Mouse (Mus musculus) stomach, embryonic 16.5 days (tissue): ENCODE measurements around the gene Cx3cr1. TPM values are rescaled to one million over a fixed set of nuclear protein-coding genes. Genes with fewer than 3 reads are reported as not detected.
A peak's percentile ranks its signal among the peaks of the same experiment; 100 is the strongest.

Experiments used
- ATAC-seq: fragments of 200-750 bp; cut with Nextera tagmentation; 2 replicates; pipeline ENCODE4 v1.8.0; 2017; ENCODE audit warnings: moderate number of reproducible peaks, moderate TSS enrichment; ENCODE audit not compliant: insufficient read depth, low FRiP score
- H3K27ac ChIP-seq: fragments of 300-500 bp; sonication (generic); 2 replicates; pipeline ENCODE4 v1.5.1; 2014; ENCODE audit warnings: low read length
- H3K27me3 ChIP-seq: fragments of 300-500 bp; sonication (generic); 2 replicates; pipeline ENCODE4 v1.6.1; 2014; ENCODE audit warnings: low read length, control low read depth, mixed read lengths; ENCODE audit not compliant: control insufficient read depth, insufficient read depth
- H3K36me3 ChIP-seq: fragments of 300-500 bp; sonication (generic); 2 replicates; pipeline ENCODE4 v1.6.1; 2014; ENCODE audit warnings: low read length; ENCODE audit not compliant: control insufficient read depth, insufficient read depth
- H3K4me1 ChIP-seq: fragments of 300-500 bp; sonication (generic); 2 replicates; pipeline ENCODE4 v1.6.1; 2014; ENCODE audit warnings: low read length, control low read depth, mixed read lengths; ENCODE audit not compliant: control insufficient read depth, insufficient read depth
- H3K4me2 ChIP-seq: fragments of 300-500 bp; sonication (generic); 2 replicates; pipeline ENCODE4 v1.6.1; 2014; ENCODE audit warnings: low read depth, low read length, mixed read lengths
- H3K4me3 ChIP-seq: fragments of 300-500 bp; sonication (generic); replicated peaks from 2 replicates; pipeline ENCODE4 v1.5.1; 2014; ENCODE audit warnings: mild to moderate bottlenecking, low read length
- H3K9ac ChIP-seq: fragments of 300-500 bp; sonication (generic); 2 replicates; pipeline ENCODE4 v1.6.1; 2014; ENCODE audit warnings: low read length
- H3K9me3 ChIP-seq: fragments of 300-500 bp; sonication (generic); replicated peaks from 2 replicates; pipeline ENCODE4 v1.6.1; 2016; ENCODE audit warnings: low read length, control low read depth; ENCODE audit not compliant: control insufficient read depth
- WGBS: fragments of 180-500 bp; shearing (Covaris S2); extraction: QIAGEN DNeasy Blood & Tissue Kit; methylation state at CpG from one replicate; pipeline ENCODE4 v1.1.7; 2014; 5-methylcytosine and 5-hydroxymethylcytosine counted together
- polyA plus RNA-seq: library from polyadenylated mRNA; unstranded; fragments of >200 nt; fragmentation: Nextera tagmentation; extraction: Ambion mirVana; gene quantifications from 2 replicates; pipeline ENCODE4 v1.2.1, GENCODE M21; 2015

The Cx3cr1 gene
- polyA plus RNA-seq, 1 experiment from 2014 or later: 15.2 TPM

DNA sequence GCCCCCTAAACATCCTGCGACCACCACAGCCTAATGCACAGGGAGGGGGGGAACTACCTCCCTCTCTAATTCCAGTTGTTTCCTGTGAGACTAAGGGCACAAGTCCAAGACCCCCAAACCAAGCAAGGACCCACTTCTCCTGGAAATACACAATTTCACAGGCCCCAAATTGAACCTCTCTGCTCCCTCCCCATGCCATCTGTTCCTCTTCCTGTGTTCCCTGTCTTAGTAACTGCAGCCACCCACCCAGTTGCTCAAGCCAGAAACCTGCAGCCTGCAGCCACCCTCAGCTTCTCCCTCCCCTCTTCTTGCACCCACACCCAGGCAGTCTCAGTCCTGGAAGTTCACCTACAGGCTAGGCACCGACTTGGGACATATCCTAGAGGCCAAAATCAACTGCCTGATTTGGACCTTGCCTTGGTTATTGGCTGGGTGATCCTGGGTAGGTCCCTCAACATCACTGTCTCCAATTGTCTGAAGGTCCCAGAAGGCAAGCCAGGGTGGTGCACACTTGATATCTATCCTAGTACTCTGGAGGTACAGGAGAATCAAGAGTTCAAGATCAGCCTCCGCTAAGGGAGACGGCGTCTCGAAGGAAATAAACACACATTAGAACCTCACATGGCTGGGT, 90.8 kb downstream of the Cx3cr1 start:
- Histone ChIP-seq H3K27ac (no peak overlapping the region), H3K9ac (0 out of 2 replicates have a peak overlapping the region, but pooled peaks have one; percentile 28), H3K4me2 (no peak overlapping the region), H3K4me3 (no peak overlapping the region), H3K4me1 (peaks cover 57% of the 10 kb centered on the region), H3K27me3 (no peaks in the 10 kb centered on the region), H3K9me3 (no peaks in the 10 kb centered on the region), H3K36me3 (peaks cover 7% of the 10 kb centered on the region; the same call in 1 of the 2 replicates)
- 76% methylated on average over 6 of the region's 6 CpGs for WGBS
- ATAC-seq: no peak

GRCm38 (mm10) chr9:119978151-119978810, 91.4 kb downstream of the Cx3cr1 start:
- 39% methylated on average over 9 of the region's 9 CpGs for WGBS
- Histone ChIP-seq H3K4me3 (no peak overlapping the region), H3K4me2 (0 out of 2 replicates have a peak overlapping the region, but pooled peaks have one; percentile 15), H3K27me3 (no peaks in the 10 kb centered on the region), H3K9me3 (no peaks in the 10 kb centered on the region), H3K36me3 (peaks cover 13% of the 10 kb centered on the region; the same call in 1 of the 2 replicates), H3K9ac (peak overlapping the region; percentile 4; the same call in 1 of the 2 replicates), H3K4me1 (peaks cover 57% of the 10 kb centered on the region), H3K27ac (peak overlapping the region; percentile 42; the same call in 1 of the 2 replicates)
- ATAC-seq: no peak

DNA sequence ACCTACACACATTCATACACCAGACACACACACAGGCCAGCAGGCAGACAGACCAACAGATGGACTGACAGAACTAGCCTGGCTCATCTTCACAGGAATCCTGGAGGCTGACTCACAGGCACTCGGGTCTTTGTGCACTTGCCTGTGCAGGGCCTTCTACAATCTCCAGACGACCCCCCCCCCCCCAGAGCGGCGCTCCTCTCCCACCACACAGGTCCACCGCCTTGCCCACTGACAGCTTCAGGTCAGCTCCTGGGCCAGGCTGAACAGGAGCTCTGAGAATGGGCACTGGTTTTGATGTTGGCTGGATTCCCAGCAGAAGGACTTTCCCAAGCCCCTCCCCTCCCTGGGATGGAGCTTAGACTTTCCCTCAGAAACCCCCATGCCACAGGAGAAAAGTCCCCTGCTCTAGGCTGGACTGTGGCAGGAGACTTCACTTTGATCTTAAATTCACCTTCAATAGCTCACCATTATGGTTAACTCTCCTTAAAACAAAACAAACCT, 92.1 kb downstream of the Cx3cr1 start:
- peak overlapping the region; percentile 42; the same call in 1 of the 2 replicates for H3K27ac ChIP-seq
- ATAC-seq: no peak
- H3K4me1 ChIP-seq: peaks cover 55% of the 10 kb centered on the region
- no peak overlapping the region for H3K4me3 ChIP-seq
- 46% methylated on average over 5 of the region's 5 CpGs for WGBS
- H3K9ac ChIP-seq: 0 out of 2 replicates have a peak overlapping the region, but pooled peaks have one; percentile 20
- H3K9me3 ChIP-seq: no peaks in the 10 kb centered on the region
- peak overlapping the region; percentile 15; the same call in 1 of the 2 replicates for H3K4me2 ChIP-seq
- peaks cover 20% of the 10 kb centered on the region; the same call in 1 of the 2 replicates for H3K36me3 ChIP-seq
- no peaks in the 10 kb centered on the region for H3K27me3 ChIP-seq

DNA sequence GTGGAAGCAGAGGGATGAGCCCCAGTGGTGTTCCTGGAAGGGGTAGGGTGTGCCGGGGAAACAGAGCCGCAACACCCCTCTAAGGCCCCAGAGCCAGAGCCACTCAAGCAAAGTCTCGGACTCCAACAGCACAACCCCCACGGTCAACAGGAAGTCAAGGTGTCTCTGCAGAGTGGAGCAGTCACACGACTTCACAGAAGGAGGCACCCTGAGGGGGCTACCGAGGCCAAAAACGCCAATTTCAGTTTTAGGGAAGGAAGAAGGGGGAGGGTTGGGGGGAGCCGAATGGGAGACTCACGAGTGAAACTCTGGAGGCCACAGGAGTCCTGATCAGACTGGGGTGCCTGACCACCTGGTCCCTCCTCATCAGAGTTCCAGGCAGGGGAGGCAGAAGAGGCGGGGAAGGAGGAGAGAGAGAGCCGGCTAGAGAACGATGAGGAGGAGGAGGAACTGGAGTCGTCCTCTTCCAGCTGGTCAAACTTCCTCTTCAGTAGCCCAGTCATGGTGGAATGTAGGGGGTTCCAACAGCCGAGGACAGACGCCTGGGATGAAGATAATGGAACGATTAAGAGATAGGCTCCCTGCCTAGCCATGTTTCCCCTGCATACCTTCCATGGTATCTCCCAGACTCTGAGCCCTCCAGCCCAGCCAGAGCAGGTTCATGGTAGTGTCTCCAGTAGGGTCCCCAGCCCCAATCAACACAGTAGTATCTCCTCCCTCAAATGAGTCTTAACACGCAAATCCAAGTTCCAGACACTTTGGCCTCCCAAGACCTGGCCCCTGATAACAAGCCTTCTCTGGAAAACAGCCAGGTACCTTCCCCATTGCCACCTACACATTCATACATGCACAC, 92.7 kb downstream of the Cx3cr1 start:
- H3K4me2 ChIP-seq: peak overlapping the region; percentile 15; the same call in 1 of the 2 replicates
- H3K36me3 ChIP-seq: peaks cover 21% of the 10 kb centered on the region; the same call in 1 of the 2 replicates
- peak overlapping the region; percentile 42; the same call in 1 of the 2 replicates for H3K27ac ChIP-seq
- H3K9ac ChIP-seq: 0 out of 2 replicates have a peak overlapping the region, but pooled peaks have one; percentile 20
- H3K9me3 ChIP-seq: no peaks in the 10 kb centered on the region
- H3K27me3 ChIP-seq: no peaks in the 10 kb centered on the region
- peaks cover 49% of the 10 kb centered on the region for H3K4me1 ChIP-seq
- ATAC-seq: no peak
- no peak overlapping the region for H3K4me3 ChIP-seq
- 30% methylated on average over 17 of the region's 17 CpGs for WGBS

GRCm38 (mm10) chr9:119975286-119975685, 94.4 kb downstream of the Cx3cr1 start:
- no peak overlapping the region for H3K9ac ChIP-seq
- H3K4me1 ChIP-seq: peaks cover 43% of the 10 kb centered on the region
- 83% methylated on average over 4 of the region's 4 CpGs for WGBS
- H3K27me3 ChIP-seq: no peaks in the 10 kb centered on the region
- no peak overlapping the region for H3K4me2 ChIP-seq
- H3K4me3 ChIP-seq: no peak overlapping the region
- H3K27ac ChIP-seq: no peak overlapping the region
- ATAC-seq: no peak
- H3K36me3 ChIP-seq: peaks cover 21% of the 10 kb centered on the region; the same call in 1 of the 2 replicates
- no peaks in the 10 kb centered on the region for H3K9me3 ChIP-seq

- Histone ChIP-seq H3K4me3 (no peak overlapping the region), H3K4me1 (peaks cover 39% of the 10 kb centered on the region), H3K9ac (no peak overlapping the region), H3K36me3 (peaks cover 21% of the 10 kb centered on the region; the same call in 1 of the 2 replicates), H3K9me3 (no peaks in the 10 kb centered on the region), H3K27ac (no peak overlapping the region), H3K27me3 (no peaks in the 10 kb centered on the region), H3K4me2 (no peak overlapping the region)
- WGBS: 82% methylated on average over 5 of the region's 5 CpGs
- no peak for ATAC-seq
Observed at GRCm38 (mm10) chr9:119974609-119975008, 95.1 kb downstream of the Cx3cr1 start.

- ATAC-seq: no peak
- Histone ChIP-seq H3K4me2 (no peak overlapping the region), H3K4me3 (no peak overlapping the region), H3K9ac (no peak overlapping the region), H3K27me3 (no peaks in the 10 kb centered on the region), H3K4me1 (peaks cover 34% of the 10 kb centered on the region), H3K27ac (no peak overlapping the region), H3K36me3 (peaks cover 21% of the 10 kb centered on the region; the same call in 1 of the 2 replicates), H3K9me3 (no peaks in the 10 kb centered on the region)
- WGBS: 92% methylated on average over 27 of the region's 27 CpGs
Observed at GRCm38 (mm10) chr9:119973869-119974520, 95.7 kb downstream of the Cx3cr1 start.

DNA sequence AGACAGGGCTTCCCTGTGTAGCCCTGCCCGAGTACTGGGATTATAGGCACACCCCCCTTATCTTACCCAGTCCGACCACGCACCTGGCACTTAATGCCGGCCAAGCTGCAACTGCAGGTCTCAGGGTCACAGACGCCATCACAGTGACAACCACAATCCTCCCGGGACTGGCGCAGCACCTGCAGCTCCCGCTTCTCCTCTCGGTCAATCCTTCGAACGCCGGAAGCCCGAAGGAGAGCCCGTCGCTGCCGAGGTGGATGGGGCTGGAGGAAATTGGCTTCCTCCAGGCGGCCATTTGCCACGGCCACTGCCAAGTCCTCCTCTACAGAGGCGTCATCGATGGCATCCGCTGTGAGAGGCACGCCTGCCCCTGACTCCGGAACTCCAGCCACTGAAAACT, 96.4 kb downstream of the Cx3cr1 start:
- no peak for ATAC-seq
- Histone ChIP-seq H3K4me3 (no peak overlapping the region), H3K9me3 (no peaks in the 10 kb centered on the region), H3K27me3 (no peaks in the 10 kb centered on the region), H3K4me1 (peaks cover 27% of the 10 kb centered on the region), H3K9ac (no peak overlapping the region), H3K36me3 (peaks cover 21% of the 10 kb centered on the region; the same call in 1 of the 2 replicates), H3K4me2 (no peak overlapping the region), H3K27ac (no peak overlapping the region)
- WGBS: 92% methylated on average over 23 of the region's 23 CpGs
